Mouse (Mus musculus) mature B cell (primary cell): Measurements from ENCODE around the gene Eml6.

Experiments used
- in situ Hi-C: fragments of 300-500 bp; cut with MboI; formaldehyde crosslinking; loops from 2 replicates; pipeline ENCODE4 v1.14.3; 2019

The Eml6 gene

GRCm38 (mm10) chr11:30025835-30026472 lies at the start of gene Eml6:
Gene Eml6, minus strand, starts transcription at chr11:30026033.
- in situ Hi-C loops: no loop called here

- in situ Hi-C loops: no loop called here
These were observed 31.5 kb upstream of the Eml6 start for GRCm38 (mm10) chr11:30057299-30057698.

- in situ Hi-C loops: no loop called here
These were observed 689 bp downstream of the Eml6 start for GRCm38 (mm10) chr11:30025144-30025543.

GRCm38 (mm10) chr11:30024261-30025071 lies 1.4 kb downstream of the Eml6 start:
- in situ Hi-C loops: no loop called here

GRCm38 (mm10) chr11:29986257-29986656 lies 39.6 kb downstream of the Eml6 start:
- in situ Hi-C loops: no loop called here

GRCm38 (mm10) chr11:29968874-29969273 lies 57.0 kb downstream of the Eml6 start:
- in situ Hi-C loops: no loop called here

GRCm38 (mm10) chr11:29959366-29959765 lies 66.5 kb downstream of the Eml6 start:
- in situ Hi-C loops: no loop called here

GRCm38 (mm10) chr11:29944661-29945060 lies 81.2 kb downstream of the Eml6 start:
- in situ Hi-C loops: no loop called here

- in situ Hi-C loops: no loop called here
These were observed 101.5 kb downstream of the Eml6 start for GRCm38 (mm10) chr11:29924332-29924731.

GRCm38 (mm10) chr11:29923851-29924250 lies 102.0 kb downstream of the Eml6 start:
- in situ Hi-C loops: no loop called here

- in situ Hi-C loops: no loop called here
These were observed 112.7 kb downstream of the Eml6 start for GRCm38 (mm10) chr11:29913180-29913579.

- in situ Hi-C loops: no loop called here
These were observed 116.5 kb downstream of the Eml6 start for GRCm38 (mm10) chr11:29909330-29909729.

- in situ Hi-C loops: loop anchor here (25.0 kb wide), 1 partner anchor 327 kb away; no protein-coding TSS in a partner anchor
These were observed 140.7 kb downstream of the Eml6 start for GRCm38 (mm10) chr11:29885160-29885559.

GRCm38 (mm10) chr11:29884355-29884754 lies 141.5 kb downstream of the Eml6 start:
- in situ Hi-C loops: loop anchor here (25.0 kb wide), 1 partner anchor 328 kb away; no protein-coding TSS in a partner anchor

- in situ Hi-C loops: loop anchor here (25.0 kb wide), 1 partner anchor 329 kb away; no protein-coding TSS in a partner anchor
These were observed 142.8 kb downstream of the Eml6 start for GRCm38 (mm10) chr11:29883024-29883423.

GRCm38 (mm10) chr11:29879641-29880040 lies 146.2 kb downstream of the Eml6 start:
- in situ Hi-C loops: loop anchor here (25.0 kb wide), 1 partner anchor 333 kb away; no protein-coding TSS in a partner anchor

- in situ Hi-C loops: loop anchor here (25.0 kb wide), 1 partner anchor 334 kb away; no protein-coding TSS in a partner anchor
These were observed 147.9 kb downstream of the Eml6 start for GRCm38 (mm10) chr11:29877981-29878380.

GRCm38 (mm10) chr11:29877280-29877679 lies 148.6 kb downstream of the Eml6 start:
- in situ Hi-C loops: loop anchor here (25.0 kb wide), 1 partner anchor 335 kb away; no protein-coding TSS in a partner anchor

- in situ Hi-C loops: loop anchor here (25.0 kb wide), 1 partner anchor 338 kb away; no protein-coding TSS in a partner anchor
These were observed 151.1 kb downstream of the Eml6 start for GRCm38 (mm10) chr11:29874781-29875180.

- in situ Hi-C loops: no loop called here
These were observed 155.7 kb downstream of the Eml6 start for GRCm38 (mm10) chr11:29870174-29870573.

GRCm38 (mm10) chr11:29864269-29864668 lies 161.6 kb downstream of the Eml6 start:
- in situ Hi-C loops: no loop called here

- in situ Hi-C loops: no loop called here
These were observed 164.0 kb downstream of the Eml6 start for GRCm38 (mm10) chr11:29861750-29862397.
